Mouse (Mus musculus): ENCODE data around the gene Ddx23. TPM values are rescaled to one million over a fixed set of nuclear protein-coding genes. Genes with fewer than 3 reads are reported as not detected.
A peak's percentile ranks its signal among the peaks of the same experiment; 100 is the strongest.

Ddx23 gene
- polyA plus RNA-seq, 1 experiment: 55.6 TPM

GRCm38 (mm10) chr15:98673732-98674131 is 11.0 kb upstream of the Ddx23 start:
- DNase-seq (ENCODE audit: low read depth): no peak
- no peak for TF ChIP-seq POLR2A (IDR thresholded peaks at IDR 0.05; ENCODE audit: borderline replicate concordance, extremely low read depth, insufficient read depth, insufficient read length, poor library complexity, severe bottlenecking)
- TF ChIP-seq CTCF (IDR thresholded peaks at IDR 0.05; ENCODE audit: borderline replicate concordance, extremely low read depth, insufficient read depth, insufficient read length): no peak

- TF ChIP-seq POLR2A (IDR thresholded peaks at IDR 0.05; ENCODE audit: borderline replicate concordance, extremely low read depth, insufficient read depth, insufficient read length, poor library complexity, severe bottlenecking) (no peak), CTCF (IDR thresholded peaks at IDR 0.05; ENCODE audit: borderline replicate concordance, extremely low read depth, insufficient read depth, insufficient read length) (no peak)
- DNase-seq (ENCODE audit: low read depth): no peak
Observed at GRCm38 (mm10) chr15:98672592-98672991, 9.9 kb upstream of the Ddx23 start.

- no peak for TF ChIP-seq POLR2A (IDR thresholded peaks at IDR 0.05; ENCODE audit: borderline replicate concordance, extremely low read depth, insufficient read depth, insufficient read length, poor library complexity, severe bottlenecking)
- peak; percentile 25; the same call in 1 of the 2 replicates for TF ChIP-seq CTCF (IDR thresholded peaks at IDR 0.05; ENCODE audit: borderline replicate concordance, extremely low read depth, insufficient read depth, insufficient read length)
- peak; percentile 60 for DNase-seq (ENCODE audit: low read depth)
Observed at GRCm38 (mm10) chr15:98664042-98664907, 1.6 kb upstream of the Ddx23 start.

GRCm38 (mm10) chr15:98662198-98662566 is 512 bp downstream of the Ddx23 start:
- no peak for TF ChIP-seq POLR2A (IDR thresholded peaks at IDR 0.05; ENCODE audit: borderline replicate concordance, extremely low read depth, insufficient read depth, insufficient read length, poor library complexity, severe bottlenecking)
- no peak for TF ChIP-seq CTCF (IDR thresholded peaks at IDR 0.05; ENCODE audit: borderline replicate concordance, extremely low read depth, insufficient read depth, insufficient read length)
- DNase-seq (ENCODE audit: low read depth): peak; percentile 48

GRCm38 (mm10) chr15:98656982-98657751 is 5.5 kb downstream of the Ddx23 start:
- TF ChIP-seq POLR2A (IDR thresholded peaks at IDR 0.05; ENCODE audit: borderline replicate concordance, extremely low read depth, insufficient read depth, insufficient read length, poor library complexity, severe bottlenecking): no peak
- peak; percentile 20; the same call in 1 of the 2 replicates for TF ChIP-seq CTCF (IDR thresholded peaks at IDR 0.05; ENCODE audit: borderline replicate concordance, extremely low read depth, insufficient read depth, insufficient read length)
- no peak for DNase-seq (ENCODE audit: low read depth)

- TF ChIP-seq CTCF (IDR thresholded peaks at IDR 0.05; ENCODE audit: borderline replicate concordance, extremely low read depth, insufficient read depth, insufficient read length): no peak
- no peak for TF ChIP-seq POLR2A (IDR thresholded peaks at IDR 0.05; ENCODE audit: borderline replicate concordance, extremely low read depth, insufficient read depth, insufficient read length, poor library complexity, severe bottlenecking)
- DNase-seq (ENCODE audit: low read depth): no peak
Observed at GRCm38 (mm10) chr15:98652174-98652573, 10.5 kb downstream of the Ddx23 start.

- DNase-seq (ENCODE audit: low read depth): no peak
- TF ChIP-seq POLR2A (IDR thresholded peaks at IDR 0.05; ENCODE audit: borderline replicate concordance, extremely low read depth, insufficient read depth, insufficient read length, poor library complexity, severe bottlenecking) (no peak), CTCF (IDR thresholded peaks at IDR 0.05; ENCODE audit: borderline replicate concordance, extremely low read depth, insufficient read depth, insufficient read length) (no peak)
Observed at GRCm38 (mm10) chr15:98651431-98651830, 11.3 kb downstream of the Ddx23 start.

- TF ChIP-seq CTCF (IDR thresholded peaks at IDR 0.05; ENCODE audit: borderline replicate concordance, extremely low read depth, insufficient read depth, insufficient read length): no peak
- no peak for TF ChIP-seq POLR2A (IDR thresholded peaks at IDR 0.05; ENCODE audit: borderline replicate concordance, extremely low read depth, insufficient read depth, insufficient read length, poor library complexity, severe bottlenecking)
- DNase-seq (ENCODE audit: low read depth): no peak
Observed at GRCm38 (mm10) chr15:98648071-98648470, 14.6 kb downstream of the Ddx23 start.

GRCm38 (mm10) chr15:98647308-98647707 is 15.4 kb downstream of the Ddx23 start:
- DNase-seq (ENCODE audit: low read depth): no peak
- no peak for TF ChIP-seq POLR2A (IDR thresholded peaks at IDR 0.05; ENCODE audit: borderline replicate concordance, extremely low read depth, insufficient read depth, insufficient read length, poor library complexity, severe bottlenecking)
- TF ChIP-seq CTCF (IDR thresholded peaks at IDR 0.05; ENCODE audit: borderline replicate concordance, extremely low read depth, insufficient read depth, insufficient read length): no peak

- TF ChIP-seq CTCF (IDR thresholded peaks at IDR 0.05; ENCODE audit: borderline replicate concordance, extremely low read depth, insufficient read depth, insufficient read length) (no peak), POLR2A (IDR thresholded peaks at IDR 0.05; ENCODE audit: borderline replicate concordance, extremely low read depth, insufficient read depth, insufficient read length, poor library complexity, severe bottlenecking) (no peak)
Observed at GRCm38 (mm10) chr15:98646737-98647136, 16.0 kb downstream of the Ddx23 start.

More at GRCm38 (mm10) chr15:98646737-98647136, 16.0 kb downstream of the Ddx23 start:
- DNase-seq (ENCODE audit: low read depth): no peak
